Mouse (Mus musculus) CD4-positive, CD25-positive, alpha-beta regulatory T cell, adult 2 months (primary cell): ENCODE measurements around the gene Fhad1.
A peak's percentile ranks its signal among the peaks of the same experiment; 100 is the strongest.

Experiments
- DNase-seq: peaks from one replicate; pipeline ENCODE4 v3.0.0-alpha.2; 2012; ENCODE audit warnings: low read depth, low spot score

Gene Fhad1

GRCm38 (mm10) chr4:141977346-141977745 is 37.5 kb downstream of the Fhad1 start:
- DNase-seq = no peak

DNA sequence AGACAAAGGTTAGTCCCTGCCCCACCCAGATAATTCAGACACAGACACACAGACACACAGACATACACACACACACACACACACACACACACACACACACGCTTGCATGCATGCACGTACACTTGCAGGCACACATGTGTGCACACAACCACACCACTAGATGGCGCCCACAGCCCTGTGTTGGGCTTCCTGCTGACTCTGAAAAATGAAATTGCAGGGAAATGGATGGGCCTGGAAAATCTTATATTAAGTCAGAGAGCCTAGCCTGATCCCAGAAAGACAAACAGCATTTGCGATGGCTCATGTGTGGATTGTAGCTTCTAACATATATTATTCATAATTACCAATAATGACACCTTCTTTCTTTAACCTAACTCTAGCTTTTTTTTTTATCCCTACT is 38.7 kb downstream of the Fhad1 start:
- peak; percentile 43 for DNase-seq

DNA sequence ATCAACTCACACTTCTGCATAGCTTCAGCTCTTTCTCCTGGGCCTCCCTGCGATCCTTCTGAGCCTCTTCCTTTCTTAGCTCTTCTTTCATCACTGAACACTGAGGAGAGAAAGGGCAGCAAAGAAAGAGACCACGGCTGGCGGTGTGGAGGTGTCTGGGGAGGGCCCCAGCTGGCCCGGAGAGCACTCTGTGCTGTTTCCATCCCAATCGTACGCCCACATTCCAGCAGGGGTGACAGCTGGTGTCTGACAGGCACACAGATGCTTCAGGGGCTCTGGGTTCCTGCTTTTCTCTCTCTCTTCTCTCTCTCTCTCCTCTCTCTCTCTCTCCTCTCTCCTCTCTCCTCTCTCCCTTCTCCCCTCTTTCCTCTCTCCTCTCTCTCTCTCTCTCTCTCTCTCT is 50.3 kb downstream of the Fhad1 start:
- no peak for DNase-seq

GRCm38 (mm10) chr4:141963907-141964306 is 51.0 kb downstream of the Fhad1 start:
- DNase-seq = no peak

GRCm38 (mm10) chr4:141962811-141963685 is 51.8 kb downstream of the Fhad1 start:
- DNase-seq = peak; percentile 74

DNA sequence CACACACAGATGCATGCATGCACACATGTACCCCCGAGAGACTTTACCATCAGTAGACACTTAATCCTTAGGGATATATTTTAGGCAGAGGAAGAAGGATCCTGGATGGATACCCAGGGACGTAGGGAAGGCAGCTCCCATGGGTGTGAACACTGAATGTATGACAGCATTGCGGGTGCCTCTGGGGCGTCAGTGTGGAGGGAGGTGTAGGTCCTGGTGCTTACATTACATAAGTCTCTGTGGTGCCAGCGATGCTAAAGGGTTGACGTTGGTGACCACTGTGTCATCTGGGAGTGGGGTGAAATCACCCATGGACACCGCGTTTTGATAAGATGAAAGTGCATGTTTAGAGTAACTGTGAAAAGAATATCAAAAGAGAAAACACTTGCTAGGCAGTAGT is 54.8 kb downstream of the Fhad1 start:
- no peak for DNase-seq

DNA sequence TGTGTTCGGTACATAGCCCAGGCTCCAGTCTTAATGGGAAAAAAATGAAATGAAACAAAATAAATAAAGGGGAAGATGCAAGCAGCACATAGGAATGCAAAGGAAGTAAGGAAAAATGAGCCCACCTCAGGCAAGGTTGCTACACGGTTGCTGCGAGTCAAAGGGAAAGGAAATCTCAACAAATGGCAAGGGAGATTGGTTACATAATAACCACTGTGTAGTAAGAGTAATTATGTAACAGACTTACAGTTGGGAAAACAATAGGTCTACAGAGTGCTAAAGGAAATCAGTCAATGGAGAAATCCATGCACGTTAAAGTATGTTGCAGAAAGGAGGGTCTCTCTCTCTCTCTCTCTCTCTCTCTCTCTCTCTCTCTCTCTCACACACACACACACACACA is 55.3 kb downstream of the Fhad1 start:
- DNase-seq = no peak

DNA sequence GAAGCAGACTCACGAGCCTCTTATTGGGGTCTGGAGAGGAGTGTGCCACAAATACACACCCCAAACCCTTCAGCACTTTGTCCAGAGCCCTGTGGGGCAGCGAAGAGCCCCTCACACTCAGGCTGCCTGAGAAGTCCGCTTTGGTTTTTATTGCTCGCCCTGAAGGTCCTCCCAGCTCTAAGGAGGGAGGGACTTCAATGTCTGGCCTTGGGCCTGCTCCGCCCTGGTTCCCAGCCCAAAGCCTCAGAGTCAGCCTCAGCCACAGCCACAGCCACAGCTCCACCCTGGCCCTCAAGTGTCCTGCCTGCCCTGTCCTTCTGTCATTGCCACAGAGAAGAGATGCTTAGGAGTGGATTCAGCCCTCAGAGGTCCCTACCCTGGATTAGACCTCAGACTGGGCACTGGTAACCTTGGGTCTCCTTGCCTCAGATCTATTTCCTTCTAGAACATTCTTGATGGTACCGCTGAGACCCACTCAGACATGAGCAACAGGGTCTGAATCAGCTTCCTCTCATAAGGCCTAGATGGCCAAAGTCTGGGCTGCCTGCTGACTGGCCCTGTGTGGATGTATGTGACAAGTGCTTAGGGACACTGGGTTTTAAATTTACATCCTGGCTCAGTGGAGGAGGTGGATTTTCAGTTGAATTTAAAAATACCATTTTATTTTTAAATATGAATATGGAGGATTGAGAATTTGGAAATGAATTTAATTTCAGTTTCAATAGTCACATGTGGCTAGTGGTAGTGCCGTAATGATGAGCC is 56.1 kb downstream of the Fhad1 start:
- no peak for DNase-seq

- DNase-seq = peak; percentile 82
These were observed 56.7 kb downstream of the Fhad1 start for GRCm38 (mm10) chr4:141958188-141958587.

GRCm38 (mm10) chr4:141957740-141958139 is 57.1 kb downstream of the Fhad1 start:
- DNase-seq = no peak

DNA sequence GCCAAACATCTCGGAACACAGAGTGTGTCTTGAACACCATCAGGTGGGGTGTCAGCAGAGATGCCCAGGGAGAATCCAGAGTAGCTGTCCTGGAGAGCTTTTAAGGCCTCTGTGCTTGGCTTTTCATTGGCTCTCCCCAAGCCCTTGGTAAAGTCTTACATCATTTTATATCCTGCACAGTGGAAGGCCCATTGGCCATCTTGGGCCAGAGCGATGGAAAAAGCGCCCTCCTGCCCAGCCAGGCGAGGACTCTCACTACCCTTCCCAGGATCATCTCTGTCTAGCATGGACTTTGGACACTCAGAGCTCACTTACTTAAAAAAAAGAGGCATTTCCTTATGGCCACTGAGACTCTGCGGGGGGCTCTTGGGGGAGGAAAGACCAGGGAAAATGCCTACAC is 58.0 kb downstream of the Fhad1 start:
- no peak for DNase-seq

DNA sequence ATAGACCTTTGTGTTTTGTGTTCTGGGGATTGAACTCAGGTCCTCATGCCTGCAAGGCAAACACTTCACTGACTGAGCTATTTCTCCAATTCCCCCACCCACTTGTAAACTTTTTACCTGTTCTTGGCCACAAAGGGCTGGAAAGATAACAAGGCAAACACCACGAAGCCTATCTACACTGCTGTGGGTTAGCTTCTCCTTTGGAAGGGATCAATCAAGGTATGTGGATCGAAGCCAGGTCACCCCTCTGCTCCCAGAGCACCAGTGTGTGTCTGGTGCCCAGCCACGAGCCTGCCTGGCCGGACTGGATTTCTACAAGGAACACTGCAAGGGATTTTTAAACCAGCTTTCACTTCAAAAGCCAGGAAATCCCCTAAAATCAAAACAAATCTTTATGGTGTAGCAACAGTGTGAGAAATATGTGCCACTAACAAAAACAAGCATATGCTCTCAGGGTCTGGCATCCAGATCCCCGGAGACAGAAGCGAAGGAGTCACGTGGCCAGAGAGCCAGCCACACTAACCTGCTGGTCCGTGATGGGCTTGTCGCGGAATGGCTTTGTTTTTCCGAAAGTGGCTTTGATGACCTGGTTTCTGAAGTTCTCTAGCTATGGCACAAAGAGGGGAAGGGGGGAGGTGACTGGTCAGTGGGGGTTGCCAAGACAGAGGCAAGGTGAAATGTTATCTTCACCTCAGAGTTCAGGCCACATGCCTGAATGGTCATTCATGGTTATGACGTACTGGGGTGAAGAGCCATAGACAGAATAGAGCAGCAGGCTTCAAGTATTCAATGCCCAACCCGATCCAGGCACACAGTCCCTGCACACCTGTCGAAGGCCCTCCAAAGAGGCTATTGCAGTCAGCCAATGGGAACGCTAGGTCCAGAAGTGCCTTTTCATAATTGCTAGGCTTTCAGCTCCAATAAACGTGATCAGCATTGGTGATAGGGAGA is 59.8 kb downstream of the Fhad1 start:
- no peak for DNase-seq

DNA sequence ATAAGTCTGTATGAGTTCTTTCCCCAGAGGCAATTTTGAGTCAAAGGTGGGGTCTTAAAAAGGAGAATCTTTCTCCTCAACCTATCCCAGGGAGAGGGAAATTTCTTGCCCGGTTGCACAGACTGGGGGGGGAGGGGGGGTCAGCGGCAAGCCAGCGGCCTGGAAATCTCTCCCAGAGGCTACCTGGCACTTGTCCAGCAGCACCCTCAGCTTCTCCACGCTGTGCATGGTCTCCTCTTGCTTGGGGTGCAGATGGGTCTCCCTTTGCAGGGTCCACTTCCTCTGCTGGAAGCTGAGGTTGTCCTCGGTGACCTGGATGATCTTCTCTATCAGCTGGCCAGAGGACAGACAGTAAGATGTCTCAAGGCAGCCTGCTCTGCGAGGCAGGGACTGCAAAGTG is 61.0 kb downstream of the Fhad1 start:
- DNase-seq = no peak

GRCm38 (mm10) chr4:141953291-141953690 is 61.6 kb downstream of the Fhad1 start:
- DNase-seq = no peak

DNA sequence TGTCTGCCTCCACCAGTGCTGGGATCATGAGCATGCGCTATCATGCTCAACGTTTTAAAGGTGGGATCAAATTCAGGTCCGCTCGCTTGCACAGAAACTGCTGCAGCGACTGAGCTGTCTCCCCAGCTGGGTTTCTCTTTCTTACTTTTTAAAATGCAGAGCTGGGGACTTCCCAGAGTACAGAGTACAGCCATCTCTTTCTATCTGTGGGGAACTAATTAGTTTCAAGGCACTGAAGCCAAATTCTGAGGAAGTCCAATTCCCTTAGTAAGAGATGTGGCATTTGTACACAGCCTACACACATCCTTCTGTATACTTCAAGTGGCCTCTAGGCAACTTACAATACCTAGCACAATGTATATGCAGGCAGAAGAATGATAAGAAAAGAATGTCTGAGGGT is 62.1 kb downstream of the Fhad1 start:
- DNase-seq = peak; percentile 30

GRCm38 (mm10) chr4:141952114-141952513 is 62.8 kb downstream of the Fhad1 start:
- peak; percentile 65 for DNase-seq

- DNase-seq = no peak
These were observed 65.4 kb downstream of the Fhad1 start for GRCm38 (mm10) chr4:141949436-141949835.

GRCm38 (mm10) chr4:141948822-141949221 is 66.1 kb downstream of the Fhad1 start:
- no peak for DNase-seq

- no peak for DNase-seq
These were observed 72.5 kb downstream of the Fhad1 start for GRCm38 (mm10) chr4:141942403-141942802.

DNA sequence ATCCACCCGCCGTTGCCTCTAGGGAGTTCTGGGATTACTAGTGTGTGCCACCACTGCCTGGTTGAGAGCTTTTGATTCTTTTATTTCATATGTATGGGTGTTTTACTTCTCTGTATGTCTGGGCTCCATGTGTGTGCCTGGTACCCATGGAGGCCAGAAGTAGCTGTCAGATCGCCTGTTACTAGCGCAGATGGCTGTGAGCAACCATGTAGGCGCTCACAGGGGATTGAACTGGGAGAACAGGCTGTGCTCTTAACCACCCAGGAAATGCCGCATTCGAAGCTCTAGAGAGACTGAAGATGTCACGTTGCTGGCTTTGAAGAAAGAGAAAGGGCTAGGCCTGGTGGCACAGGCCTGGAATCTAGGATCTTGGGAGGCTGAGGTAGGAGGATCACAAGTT is 73.6 kb downstream of the Fhad1 start:
- no peak for DNase-seq

- no peak for DNase-seq
These were observed 76.3 kb downstream of the Fhad1 start for GRCm38 (mm10) chr4:141938535-141938934.
